Mouse (Mus musculus) heart, adult 2 months (tissue): ENCODE measurements around the gene Disp3. TPM values are rescaled to one million over a fixed set of nuclear protein-coding genes. Genes with fewer than 3 reads are reported as not detected.

ENCODE experiments used
- DNase-seq, 2 experiments: peaks; one replicate each; pipeline ENCODE4 v3.0.0; 2021
- H3K27ac ChIP-seq: fragments of 200-600 bp; 2 replicates; pipeline ENCODE4 v1.8.1; 2022
- H3K27me3 ChIP-seq: fragments of 200-500 bp; 2 replicates; pipeline ENCODE4 v1.6.1; 2012; ENCODE audit warnings: mild to moderate bottlenecking, low read length, inconsistent platforms, mixed read lengths; ENCODE audit not compliant: control insufficient read depth, insufficient read depth
- H3K36me3 ChIP-seq: fragments of 200-500 bp; 2 replicates; pipeline ENCODE4 v1.6.1; 2012; ENCODE audit warnings: low read length, inconsistent platforms; ENCODE audit not compliant: control insufficient read depth, insufficient read depth
- H3K4me1 ChIP-seq: fragments of 200-500 bp; 2 replicates; pipeline ENCODE4 v1.6.1; 2011; ENCODE audit warnings: low read length; ENCODE audit not compliant: control insufficient read depth, insufficient read depth
- H3K4me3 ChIP-seq: fragments of 200-600 bp; 2 replicates; pipeline ENCODE4 v1.8.1; 2022
- H3K79me2 ChIP-seq: fragments of 200-500 bp; replicated peaks from 2 replicates; pipeline ENCODE4 v1.6.1; 2012; ENCODE audit warnings: mild to moderate bottlenecking, inconsistent platforms, low read length, moderate library complexity, mixed read lengths; ENCODE audit not compliant: control insufficient read depth, insufficient read depth
- H3K9ac ChIP-seq: fragments of 200-500 bp; 2 replicates; pipeline ENCODE4 v1.6.1; 2012; ENCODE audit warnings: low read depth, mild to moderate bottlenecking, control low read depth, inconsistent platforms, low read length, mixed read lengths
- CTCF ChIP-seq: fragments of 200-600 bp; IDR thresholded peaks from 2 replicates; pipeline ENCODE4 v1.8.1; 2022; ENCODE audit warnings: antibody characterized with exemption, mild to moderate bottlenecking, moderate library complexity
- EP300 ChIP-seq: fragments of 200-500 bp; IDR thresholded peaks from 2 replicates; pipeline ENCODE4 v1.6.1; 2011; ENCODE audit warnings: low read depth, low read length, control low read depth; ENCODE audit not compliant: insufficient read depth
- POLR2A ChIP-seq: fragments of 200-500 bp; IDR thresholded peaks from 2 replicates; pipeline ENCODE4 v1.6.1; 2011; ENCODE audit warnings: mild to moderate bottlenecking, low read depth, low read length, control low read depth; ENCODE audit not compliant: insufficient read depth
- WGBS: fragments of 180-500 bp; shearing (Covaris S2); methylation state at CpG from one replicate; pipeline ENCODE4 v1.1.7; 2018; 5-methylcytosine and 5-hydroxymethylcytosine counted together
- intact Hi-C: fragments of 180-260 bp; cut with DNase I; formaldehyde crosslinking; loops from one replicate; pipeline ENCODE4 v1.15.1; 2025
- long read RNA-seq: library from polyadenylated mRNA; stranded (forward); transcript quantifications from one replicate; pipeline ENCODE4 v2.0.0, GENCODE M21; 2021
- polyA plus RNA-seq: library from polyadenylated mRNA; depleted of rRNA; stranded (reverse); fragments of >200 nt; gene quantifications from 2 replicates; pipeline ENCODE4 v1.2.3, GENCODE M21; 2012; rRNA removed
- total RNA-seq, 2 experiments: library from RNA; stranded (reverse); gene quantifications; 2 replicates each; pipeline ENCODE4 v1.2.3; 2021

Gene Disp3
- not detected for total RNA-seq
- polyA plus RNA-seq = not detected in 2 replicates
- long read RNA-seq = 0 reads

DNA sequence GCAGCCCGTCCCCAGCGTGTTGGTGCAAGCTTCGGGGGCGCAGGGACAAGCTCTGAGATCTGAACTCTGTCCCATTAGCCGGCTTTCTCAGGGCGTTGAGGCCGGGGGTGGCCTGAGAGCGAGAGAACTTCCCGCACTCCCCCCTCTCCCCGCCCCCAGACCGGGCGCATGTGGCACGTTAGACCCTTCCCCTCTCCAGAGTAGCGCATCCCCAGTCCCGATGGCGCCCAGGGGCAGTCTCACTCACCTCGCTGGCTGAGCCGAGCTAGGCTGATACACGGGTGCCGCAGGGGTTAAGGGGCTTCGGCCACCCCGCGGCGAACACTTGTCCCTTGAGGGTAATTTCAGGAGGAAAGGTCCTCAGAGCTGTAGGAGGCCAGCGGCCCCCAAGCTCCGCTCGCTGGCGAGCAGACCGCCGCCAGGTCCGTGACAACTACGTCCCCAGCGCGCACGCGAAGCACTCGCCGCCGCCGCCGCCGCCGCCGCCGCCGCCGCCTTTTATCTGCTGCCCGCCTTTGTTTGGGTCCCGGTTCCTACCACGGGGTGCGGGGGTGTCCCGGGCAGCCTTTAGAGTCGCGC is at the start of gene Disp3:
Gene Disp3, minus strand, starts transcription at position 490 of the 579 bp plus-strand sequence.
- Histone ChIP-seq H3K79me2 (no peaks in the 10 kb centered on the region), H3K27ac (no peak within 1 kb of the TSS), H3K9ac (no peak within 1 kb of the TSS), H3K4me1 (no peaks in the 10 kb centered on the region), H3K27me3 (peaks cover 1% of the 10 kb centered on the region; the same call in 1 of the 2 replicates), H3K36me3 (no peaks in the 10 kb centered on the region), H3K4me3 (peak within 1 kb of the TSS; percentile 18)
- TF ChIP-seq CTCF = no peak
- intact Hi-C loops = loop anchor here (5.0 kb wide), 1 partner anchor 320 kb away; no protein-coding TSS in a partner anchor
- WGBS = 2% methylated on average over 52 of the region's 54 CpGs
- peak in 1 of 2 experiments; percentile 22 for DNase-seq

GRCm38 (mm10) chr4:148330269-148330668 is 42.5 kb upstream of the Disp3 start:
- no peaks in the 10 kb centered on the region for H3K27me3 ChIP-seq
- WGBS = 77% methylated on average over 2 of the region's 2 CpGs
- intact Hi-C loops = no loop called here
- no peak overlapping the region for H3K9ac ChIP-seq
- H3K4me3 ChIP-seq = no peak overlapping the region
- no peaks in the 10 kb centered on the region for H3K79me2 ChIP-seq
- no peaks in the 10 kb centered on the region for H3K4me1 ChIP-seq
- H3K36me3 ChIP-seq = no peaks in the 10 kb centered on the region
- TF ChIP-seq POLR2A (no peak), EP300 (no peak), CTCF (no peak)
- DNase-seq = no peak
- H3K27ac ChIP-seq = no peak overlapping the region

- H3K4me1 ChIP-seq = no peaks in the 10 kb centered on the region
- no peak overlapping the region for H3K27ac ChIP-seq
- no peak overlapping the region for H3K4me3 ChIP-seq
- intact Hi-C loops = no loop called here
- H3K27me3 ChIP-seq = no peaks in the 10 kb centered on the region
- DNase-seq = no peak
- no peaks in the 10 kb centered on the region for H3K79me2 ChIP-seq
- no peaks in the 10 kb centered on the region for H3K36me3 ChIP-seq
- no peak overlapping the region for H3K9ac ChIP-seq
- WGBS = 40% methylated on average over 11 of the region's 11 CpGs
- TF ChIP-seq EP300 (no peak), POLR2A (no peak), CTCF (no peak)
Measured at GRCm38 (mm10) chr4:148329431-148329830, 41.7 kb upstream of the Disp3 start.

DNA sequence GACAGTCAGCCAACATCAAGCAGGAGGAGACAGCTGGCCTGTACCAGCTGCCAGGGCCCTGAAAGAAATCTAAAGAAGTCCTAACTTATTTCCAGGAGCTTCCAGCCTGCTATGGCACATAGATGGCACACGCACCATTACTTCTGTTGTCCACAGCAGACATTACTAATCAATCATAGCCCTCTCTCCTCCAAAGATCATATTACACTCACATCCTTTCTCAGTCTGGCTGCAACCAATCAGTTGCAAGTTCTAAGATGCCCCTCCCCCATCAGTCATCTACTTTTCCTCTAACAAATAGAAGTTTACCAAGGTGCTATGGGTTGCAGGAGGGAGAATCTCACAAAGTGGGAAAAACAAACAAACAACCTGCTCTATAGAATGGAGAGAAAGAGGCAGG is 40.5 kb upstream of the Disp3 start:
- WGBS = 100% methylated on average over 1 of the region's 1 CpGs
- Histone ChIP-seq H3K79me2 (no peaks in the 10 kb centered on the region), H3K4me1 (no peaks in the 10 kb centered on the region), H3K4me3 (no peak overlapping the region), H3K36me3 (no peaks in the 10 kb centered on the region), H3K27ac (no peak overlapping the region), H3K27me3 (no peaks in the 10 kb centered on the region), H3K9ac (no peak overlapping the region)
- TF ChIP-seq POLR2A = no peak
- no peak for TF ChIP-seq CTCF
- TF ChIP-seq EP300 = no peak
- DNase-seq = no peak
- intact Hi-C loops = no loop called here

DNA sequence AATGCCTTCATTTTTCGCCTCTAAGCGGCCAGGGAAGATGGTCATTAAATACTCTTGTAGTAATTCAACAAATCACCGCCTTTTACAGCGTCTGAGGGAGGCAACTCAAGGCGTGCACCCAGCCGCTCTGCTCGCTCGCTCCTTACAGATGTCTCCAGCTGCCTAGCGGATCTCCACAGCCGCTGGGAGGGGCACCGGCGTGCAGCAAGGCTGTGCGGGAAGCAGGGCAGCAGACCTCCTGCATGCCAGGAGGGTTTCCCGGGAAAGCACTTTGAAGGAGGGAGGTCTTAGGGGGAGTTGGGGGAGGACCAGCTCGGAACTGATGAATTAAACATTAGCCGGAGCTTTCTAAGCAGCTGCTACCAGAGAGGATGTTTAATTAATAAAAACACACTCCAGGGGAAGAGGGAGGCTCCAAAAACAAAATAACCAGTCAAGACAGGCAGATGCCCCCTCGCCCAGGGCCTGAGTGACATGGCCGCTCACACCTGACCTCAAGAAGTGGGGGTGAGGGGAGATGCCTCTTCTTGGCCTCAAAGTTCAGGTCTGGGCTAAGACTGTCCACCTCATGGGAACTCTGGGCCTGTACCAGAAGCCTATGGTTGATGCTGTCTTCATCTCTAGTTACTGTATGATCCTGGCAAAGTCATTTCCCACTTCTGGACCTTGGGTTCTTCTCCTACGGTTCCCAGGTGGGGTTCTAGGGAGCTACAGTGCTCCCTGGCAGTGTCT is 39.7 kb upstream of the Disp3 start:
- no peaks in the 10 kb centered on the region for H3K36me3 ChIP-seq
- H3K9ac ChIP-seq = no peak overlapping the region
- H3K4me3 ChIP-seq = no peak overlapping the region
- DNase-seq = peak in 1 of 2 experiments; percentile 13
- no peak for TF ChIP-seq EP300
- TF ChIP-seq POLR2A = no peak
- no peak for TF ChIP-seq CTCF
- 18% methylated on average over 19 of the region's 19 CpGs for WGBS
- no peaks in the 10 kb centered on the region for H3K79me2 ChIP-seq
- intact Hi-C loops = no loop called here
- no peak overlapping the region for H3K27ac ChIP-seq
- H3K27me3 ChIP-seq = no peaks in the 10 kb centered on the region
- no peaks in the 10 kb centered on the region for H3K4me1 ChIP-seq

DNA sequence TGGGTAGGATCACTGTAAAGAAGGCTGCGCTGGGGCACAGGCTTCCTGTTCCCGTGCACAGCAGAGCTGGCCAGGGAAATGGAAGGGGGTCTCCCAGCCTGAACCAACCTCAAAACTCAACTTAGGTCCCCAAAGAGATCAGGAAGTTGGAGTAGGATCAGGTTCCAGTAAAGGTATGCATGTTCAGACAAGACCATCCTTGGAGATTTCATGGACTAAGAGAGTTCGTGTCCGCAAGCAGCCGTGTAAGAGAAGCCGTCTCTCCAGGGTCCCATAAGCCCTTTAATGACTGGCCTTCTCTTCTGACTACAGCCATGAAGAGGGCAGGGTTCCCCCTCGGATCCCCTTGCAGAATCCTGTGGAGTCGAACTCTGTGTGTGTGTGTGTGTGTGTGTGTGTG is 39.0 kb upstream of the Disp3 start:
- no peak overlapping the region for H3K4me3 ChIP-seq
- H3K36me3 ChIP-seq = no peaks in the 10 kb centered on the region
- H3K9ac ChIP-seq = no peak overlapping the region
- no peaks in the 10 kb centered on the region for H3K4me1 ChIP-seq
- 0 out of 2 replicates have a peak, but pooled peaks cover 3% of the 10 kb centered on the region for H3K27me3 ChIP-seq
- WGBS = 61% methylated on average over 8 of the region's 8 CpGs
- no peak for DNase-seq
- intact Hi-C loops = no loop called here
- no peak overlapping the region for H3K27ac ChIP-seq
- no peak for TF ChIP-seq POLR2A
- no peak for TF ChIP-seq CTCF
- TF ChIP-seq EP300 = no peak
- no peaks in the 10 kb centered on the region for H3K79me2 ChIP-seq
